Comparison of ENCODE assay signal across 8 mouse cellular contexts in the genomic region with DNA sequence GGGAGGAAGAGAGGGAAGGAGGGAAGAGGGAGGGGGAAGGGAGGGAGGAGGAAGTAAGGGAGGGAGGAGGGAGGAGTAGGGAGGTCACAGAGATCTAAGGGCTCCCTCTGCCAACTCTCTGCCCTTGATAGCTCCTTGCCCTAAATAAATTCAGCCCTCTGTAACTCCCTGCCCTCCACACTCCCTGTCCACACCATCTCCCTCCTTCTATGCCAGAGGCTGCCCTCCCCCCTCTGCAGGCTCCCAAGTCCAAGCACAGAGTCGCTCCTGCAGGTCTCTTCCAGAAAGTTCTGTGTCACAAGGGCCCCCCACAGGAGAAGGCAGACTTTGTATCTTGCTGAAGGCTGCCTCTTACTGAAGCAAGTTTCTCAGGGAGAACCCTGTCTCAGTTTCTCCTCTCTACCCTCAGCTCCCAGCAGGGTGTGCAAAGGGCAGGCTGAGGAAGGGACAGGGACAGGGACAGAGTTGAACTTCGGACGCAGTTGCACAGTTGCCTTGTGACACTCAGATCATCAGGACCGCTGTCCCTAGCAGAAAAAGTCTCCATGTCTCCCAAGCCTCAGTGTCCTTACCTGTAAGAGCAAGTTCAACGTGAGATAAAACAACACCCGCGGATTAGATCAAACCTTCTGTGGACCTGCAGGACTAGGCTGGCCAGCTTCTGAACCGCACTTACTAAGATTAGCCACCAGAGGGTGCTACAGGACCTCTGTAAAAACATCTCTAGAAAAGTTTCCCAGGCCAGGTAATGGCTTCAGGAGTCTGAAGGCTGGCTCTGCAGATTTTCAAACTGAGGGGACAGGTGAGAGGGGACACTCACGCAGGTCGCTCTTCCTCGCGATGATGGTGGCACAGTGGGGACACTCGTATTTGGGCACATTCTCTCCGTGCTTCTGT. TPM values are rescaled to one million over a fixed set of nuclear protein-coding genes. Genes with fewer than 3 reads are reported as not detected.
DNase-seq lines count a peak whose midpoint lies in the region; ATAC-seq lines count a peak whose summit lies in the region.

No protein-coding gene starts in this region.

- 18% methylated on average over 14 of the region's 14 CpGs for WGBS in intestine, embryonic 15.5 days
- 16% methylated on average over 14 of the region's 14 CpGs for WGBS in midbrain, embryonic 10.5 days

- H3K9me3 ChIP-seq in intestine, embryonic 15.5 days = no peaks in the 10 kb centered on the region
- no peaks in the 10 kb centered on the region for H3K9me3 ChIP-seq in midbrain, embryonic 10.5 days (replicated peaks)

- DNase-seq in urinary bladder, postnatal 14 days (ENCODE audit: low spot score) = peak; percentile 65
- DNase-seq in urinary bladder, postnatal 4 days (ENCODE audit: low spot score in 2 of 2) = no peak
- DNase-seq in embryo, embryonic 10 days (ENCODE audit: low spot score) = peak; percentile 75
- DNase-seq in heart, adult 11 months = peak; percentile 93
- DNase-seq in left cerebral cortex, postnatal 25 days (ENCODE audit: low spot score in 2 of 2) = peak; percentile 71 to 80
- DNase-seq in midbrain, embryonic 10.5 days (ENCODE audit: low spot score) = peak; percentile 60
- peak; percentile 55 for DNase-seq in skeletal muscle tissue, adult 2 months (ENCODE audit: low read depth, low spot score)

- H3K4me2 ChIP-seq in intestine, embryonic 15.5 days (replicated peaks) = peak overlapping the region; percentile 36; the same call in 1 of the 2 replicates

- no peak overlapping the region for H3K9ac ChIP-seq in intestine, embryonic 15.5 days

- no peaks in the 10 kb centered on the region for H3K4me1 ChIP-seq in intestine, embryonic 15.5 days (replicated peaks)
- no peaks in the 10 kb centered on the region for H3K4me1 ChIP-seq in midbrain, embryonic 10.5 days

- no peaks in the 10 kb centered on the region for H3K36me3 ChIP-seq in intestine, embryonic 15.5 days
- H3K36me3 ChIP-seq in midbrain, embryonic 10.5 days = no peaks in the 10 kb centered on the region

- intact Hi-C loops in left cerebral cortex, postnatal 25 days (cut with DNase I) = loop anchor here (1.0 kb wide), 2 partner anchors 77 to 455 kb away; no protein-coding TSS in a partner anchor

- ATAC-seq in intestine, embryonic 15.5 days = peak; percentile 76

- no peak overlapping the region for H3K27ac ChIP-seq in intestine, embryonic 15.5 days
- no peak overlapping the region for H3K27ac ChIP-seq in midbrain, embryonic 10.5 days (replicated peaks)

- no peaks in the 10 kb centered on the region for H3K27me3 ChIP-seq in intestine, embryonic 15.5 days (replicated peaks)
- peaks cover 3% of the 10 kb centered on the region for H3K27me3 ChIP-seq in midbrain, embryonic 10.5 days (ENCODE audit: low read depth, poor library complexity, severe bottlenecking)

- no peak overlapping the region for H3K4me3 ChIP-seq in intestine, embryonic 15.5 days (replicated peaks)
- H3K4me3 ChIP-seq in midbrain, embryonic 10.5 days = no peak overlapping the region

RNA-seq across cellular contexts. Expression of a gene that starts 12.2 kb away (rescaled TPM):
- polyA plus RNA-seq in intestine, embryonic 15.5 days (2015; fragmentation: Nextera tagmentation; extraction: Ambion mirVana) = 0.23 and 0.36 TPM in 2 replicates
- under 1 TPM in 1 of 2 experiments, not detected in 1; 0.14 TPM for total RNA-seq in left cerebral cortex, postnatal 25 days (2021)
- 0.07 and 0.11 TPM in 2 replicates for polyA plus RNA-seq in midbrain, embryonic 10.5 days (2016; fragmentation: Nextera tagmentation; extraction: Ambion mirVana)

RNA-seq across cellular contexts. Expression of a gene that starts 45.7 kb away (rescaled TPM):
- polyA plus RNA-seq in intestine, embryonic 15.5 days (2015; fragmentation: Nextera tagmentation; extraction: Ambion mirVana) = 7.0 and 8.4 TPM in 2 replicates
- not detected for total RNA-seq in left cerebral cortex, postnatal 25 days (2021)
- polyA plus RNA-seq in midbrain, embryonic 10.5 days (2016; fragmentation: Nextera tagmentation; extraction: Ambion mirVana) = not detected in 2 replicates

Comparison
In these comparisons a context has a peak if more than half of its experiments do, and no peak if none do; other contexts are left out.
1. DNase-seq: peak in urinary bladder, postnatal 14 days (single experiment), embryo, embryonic 10 days (single experiment), heart, adult 11 months (single experiment), left cerebral cortex, postnatal 25 days (2 of 2), midbrain, embryonic 10.5 days (single experiment) and skeletal muscle tissue, adult 2 months (single experiment); none in urinary bladder, postnatal 4 days (0 of 2).